Mouse (Mus musculus) 416B (cell line): ENCODE measurements around the gene Bicdl1.

Experiments used
- DNase-seq: peaks from one replicate; pipeline ENCODE4 v3.0.0; 2011; ENCODE audit warnings: low read depth

Gene Bicdl1

DNA sequence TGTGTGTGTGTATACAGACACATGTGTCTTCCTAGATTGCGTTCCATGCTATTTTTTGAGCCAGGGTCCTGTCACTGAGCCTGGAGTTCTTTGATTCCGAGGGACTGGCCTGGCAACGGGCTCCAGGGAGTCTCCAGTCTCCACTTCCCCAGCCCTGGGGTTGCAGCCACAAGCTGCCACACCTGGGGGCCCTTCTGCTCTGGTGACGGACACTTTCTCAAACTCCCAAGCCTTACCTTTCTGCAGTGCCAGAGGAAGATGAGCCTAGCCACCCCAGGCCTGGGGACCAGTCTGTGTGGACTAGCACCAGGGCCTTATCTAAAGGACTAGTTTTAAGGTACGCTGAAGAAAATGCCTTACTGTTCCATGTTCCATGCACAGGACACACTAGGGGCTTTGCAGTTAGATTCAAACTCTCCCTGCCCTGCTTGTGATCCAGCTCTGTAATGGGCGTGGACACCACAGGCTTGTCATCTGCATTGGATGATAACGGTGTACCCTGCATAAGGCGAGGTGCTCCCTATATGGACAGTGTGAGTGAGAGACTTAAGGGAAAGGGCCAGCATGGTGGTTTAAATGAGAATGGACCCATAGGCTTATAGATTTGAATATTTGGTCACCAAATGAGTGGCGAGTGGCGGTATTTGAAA is 105.1 kb downstream of the Bicdl1 start:
- no peak for DNase-seq

DNA sequence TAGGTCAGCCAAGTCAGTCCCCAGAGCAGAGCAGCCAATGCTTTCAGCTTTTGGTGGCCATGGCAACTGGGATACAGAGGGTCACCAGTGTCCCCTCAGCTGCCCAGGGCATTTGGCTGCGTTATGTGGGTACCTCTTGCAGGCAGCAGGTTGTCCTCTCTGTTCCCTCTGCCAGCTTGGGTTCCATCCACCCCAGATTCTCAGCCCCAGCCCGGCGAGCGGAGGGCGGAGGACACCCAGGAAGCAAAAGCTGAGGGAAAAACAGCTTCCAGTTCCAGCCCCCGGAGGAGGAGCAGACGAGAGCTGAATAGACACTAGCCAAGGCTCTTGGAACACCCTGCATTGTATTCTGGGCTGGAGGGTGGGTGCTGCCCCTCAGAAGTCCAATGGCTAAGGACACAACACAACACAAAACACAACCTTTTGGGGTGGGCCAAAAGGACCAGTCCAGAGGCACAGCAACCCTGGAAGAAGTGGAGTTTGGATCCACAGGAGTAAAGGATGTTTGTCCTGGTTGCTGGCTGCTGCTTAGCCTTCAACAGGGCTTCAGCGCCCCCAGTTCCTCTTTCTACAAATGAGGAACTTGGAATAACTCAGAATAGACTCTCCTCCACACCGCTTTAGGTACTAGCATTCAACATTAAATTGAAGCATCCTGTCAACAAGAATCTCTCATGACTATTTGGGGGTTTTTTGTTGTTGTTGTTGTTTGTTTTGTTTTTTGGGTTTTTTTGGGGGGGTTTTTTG is 107.6 kb downstream of the Bicdl1 start:
- peak; percentile 52 for DNase-seq

DNA sequence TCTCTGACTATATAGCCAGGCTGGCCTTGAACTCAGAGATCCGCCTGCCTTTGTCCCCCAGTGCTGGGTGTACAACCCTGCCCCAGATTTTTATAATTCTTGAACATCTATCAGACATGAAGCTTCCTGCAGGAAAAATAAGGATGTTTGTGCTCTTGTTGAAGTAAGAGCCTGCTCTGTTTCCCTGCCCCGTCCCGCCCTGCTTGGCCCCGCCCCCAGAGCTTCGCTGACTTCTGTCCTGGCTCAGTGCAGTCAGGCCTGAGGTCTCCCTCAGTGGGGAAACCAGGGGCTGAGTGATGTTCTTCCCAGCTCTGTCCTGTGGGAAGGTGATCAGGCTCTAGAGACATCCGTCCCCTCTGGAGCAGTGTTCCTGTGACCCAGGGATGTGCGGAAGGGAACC is 108.7 kb downstream of the Bicdl1 start:
- no peak for DNase-seq

DNA sequence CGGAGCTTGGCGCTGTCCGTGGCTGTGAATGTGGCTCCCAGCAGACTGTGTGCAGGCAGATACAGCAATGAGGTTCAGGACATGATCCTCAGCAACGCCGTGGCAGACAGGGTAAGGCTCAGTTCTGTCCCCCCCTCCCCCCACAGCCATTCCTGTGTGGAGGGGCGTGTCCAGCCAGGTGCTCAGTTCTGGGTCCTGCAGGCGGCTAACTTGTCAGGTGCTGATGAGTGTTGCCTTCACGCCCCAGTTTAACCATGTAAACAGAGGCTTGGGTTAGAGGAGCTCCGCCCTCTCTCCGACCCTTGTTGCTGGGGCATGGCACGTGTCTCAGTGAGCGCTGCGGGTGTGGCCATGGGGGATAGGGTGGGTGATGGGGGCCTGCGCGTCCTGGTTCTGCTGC is 111.7 kb downstream of the Bicdl1 start:
- no peak for DNase-seq

DNA sequence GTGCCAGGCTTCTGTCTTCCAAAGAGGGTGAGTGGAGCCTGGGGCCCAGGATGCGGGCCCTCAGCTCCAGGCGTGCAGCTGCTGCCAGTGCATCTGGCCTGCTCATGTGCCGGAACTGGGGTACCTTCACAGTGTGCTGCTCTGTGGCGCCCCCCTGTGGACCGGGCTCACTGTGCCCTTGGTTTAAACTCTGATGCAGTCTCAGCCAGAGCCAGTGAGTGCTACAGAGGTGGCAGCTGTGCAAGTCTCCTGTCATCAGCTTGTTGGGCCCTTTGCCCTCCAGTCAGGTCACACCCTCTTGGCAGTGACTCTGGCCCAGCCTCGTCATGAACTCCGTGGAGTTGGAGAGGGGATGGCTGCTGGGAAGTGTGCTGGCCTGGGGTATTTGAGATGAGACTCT is 116.5 kb downstream of the Bicdl1 start:
- peak; percentile 51 for DNase-seq

DNA sequence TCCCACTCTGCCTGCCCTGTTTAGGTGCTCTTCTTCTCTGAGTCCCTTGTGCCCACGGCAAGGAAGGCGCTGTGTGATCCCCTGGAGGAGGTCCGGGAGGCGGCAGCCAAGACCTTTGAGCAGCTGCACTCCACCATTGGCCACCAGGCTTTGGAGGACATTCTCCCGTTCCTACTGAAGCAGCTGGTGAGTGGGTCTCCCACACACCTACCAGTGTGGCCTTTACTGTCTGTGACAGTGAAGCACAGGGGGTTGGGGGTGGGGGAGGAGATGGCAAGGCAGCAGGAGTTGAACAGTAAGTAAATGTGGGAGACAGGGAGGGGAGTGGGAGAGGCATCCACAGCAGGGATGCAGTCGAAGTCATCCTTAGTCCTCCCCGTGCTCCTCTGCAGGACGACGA is 118.1 kb downstream of the Bicdl1 start:
- no peak for DNase-seq

DNA sequence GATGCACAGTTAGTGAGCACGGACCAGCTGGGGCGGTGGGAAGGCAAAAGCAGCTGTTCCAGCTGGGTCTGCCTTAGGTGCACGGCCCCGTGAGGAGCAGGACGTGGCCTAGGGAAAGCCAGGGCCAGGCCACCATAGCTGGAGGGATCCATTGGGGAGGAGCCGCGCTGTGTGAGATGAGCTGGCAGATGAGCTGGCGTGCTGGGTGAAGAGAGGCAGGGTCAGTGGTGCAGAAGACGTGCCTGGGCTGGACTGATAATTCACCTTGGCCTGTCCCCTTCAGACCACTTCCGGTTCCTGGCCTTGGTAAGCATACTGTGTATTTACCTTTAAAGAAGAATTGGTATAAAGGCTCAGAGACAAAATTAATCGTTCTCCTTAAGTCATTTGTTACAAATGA is 119.9 kb downstream of the Bicdl1 start:
- peak; percentile 33 for DNase-seq

DNA sequence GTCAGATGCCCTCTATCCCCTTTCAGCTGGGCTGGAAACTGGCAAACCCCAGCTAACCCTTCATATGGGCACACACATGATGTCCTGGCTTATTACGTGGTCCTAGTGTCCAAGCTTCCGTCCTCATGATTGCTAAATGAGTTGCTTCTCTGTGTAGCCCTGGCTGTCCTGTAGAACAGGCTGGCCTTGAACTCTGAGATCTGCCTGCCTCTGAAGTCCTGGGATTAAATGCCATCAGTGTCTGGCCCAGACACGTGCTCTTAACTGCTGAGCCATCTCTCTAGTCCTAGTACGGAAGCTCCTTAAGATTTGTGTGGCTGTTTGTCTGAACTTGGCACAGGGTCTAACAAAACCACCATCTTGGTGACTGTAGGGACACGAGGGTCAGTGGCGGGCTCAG is 127.9 kb downstream of the Bicdl1 start:
- DNase-seq: no peak
